Mouse (Mus musculus) midbrain, embryonic 12.5 days (tissue): ENCODE data around the gene Atp1a2. TPM values are rescaled to one million over a fixed set of nuclear protein-coding genes. Genes with fewer than 3 reads are reported as not detected.

ENCODE experiments used
- ATAC-seq: fragments of 200-750 bp; cut with Nextera tagmentation; 2 replicates; pipeline ENCODE4 v1.8.0; 2017; ENCODE audit warnings: low read depth, moderate TSS enrichment, moderate library complexity; ENCODE audit not compliant: low FRiP score
- H3K27ac ChIP-seq: fragments of 300-500 bp; sonication (generic); replicated peaks from 2 replicates; pipeline ENCODE4 v1.5.1; 2016; ENCODE audit warnings: mild to moderate bottlenecking
- H3K27me3 ChIP-seq: fragments of 300-500 bp; sonication (generic); 2 replicates; pipeline ENCODE4 v1.6.1; 2016; ENCODE audit warnings: mild to moderate bottlenecking
- H3K36me3 ChIP-seq: fragments of 300-500 bp; sonication (generic); 2 replicates; pipeline ENCODE4 v1.6.1; 2016
- H3K4me1 ChIP-seq: fragments of 300-500 bp; sonication (generic); 2 replicates; pipeline ENCODE4 v1.6.1; 2016
- H3K4me2 ChIP-seq: fragments of 300-500 bp; sonication (generic); replicated peaks from 2 replicates; pipeline ENCODE4 v1.6.1; 2016; ENCODE audit warnings: mild to moderate bottlenecking, moderate library complexity
- H3K4me3 ChIP-seq: fragments of 300-500 bp; sonication (generic); 2 replicates; pipeline ENCODE4 v1.5.1; 2016; ENCODE audit warnings: mild to moderate bottlenecking
- H3K9ac ChIP-seq: fragments of 300-500 bp; sonication (generic); replicated peaks from 2 replicates; pipeline ENCODE4 v1.6.1; 2016; ENCODE audit warnings: mild to moderate bottlenecking, moderate library complexity
- H3K9me3 ChIP-seq: fragments of 300-500 bp; sonication (generic); 2 replicates; pipeline ENCODE4 v1.6.1; 2016; ENCODE audit warnings: mild to moderate bottlenecking
- WGBS: fragments of 180-500 bp; shearing (Covaris S2); methylation state at CpG from one replicate; pipeline ENCODE4 v1.1.7; 2016; 5-methylcytosine and 5-hydroxymethylcytosine counted together
- polyA plus RNA-seq: library from polyadenylated mRNA; unstranded; fragments of >200 nt; fragmentation: Nextera tagmentation; extraction: Ambion mirVana; gene quantifications from 2 replicates; pipeline ENCODE4 v1.2.1, GENCODE M21; 2016

Gene Atp1a2
- polyA plus RNA-seq, 1 experiment from 2014 or later, result 13.2 TPM

GRCm38 (mm10) chr1:172332925-172333324 lies 35.1 kb upstream of the Atp1a2 start:
- Histone ChIP-seq H3K4me2 (no peak overlapping the region), H3K4me1 (peaks cover 12% of the 10 kb centered on the region), H3K36me3 (no peaks in the 10 kb centered on the region), H3K27ac (no peak overlapping the region), H3K27me3 (peaks cover 37% of the 10 kb centered on the region), H3K4me3 (no peak overlapping the region), H3K9me3 (no peaks in the 10 kb centered on the region), H3K9ac (no peak overlapping the region)
- 87% methylated on average over 2 of the region's 2 CpGs for WGBS
- no peak for ATAC-seq

GRCm38 (mm10) chr1:172331422-172331947 lies 33.6 kb upstream of the Atp1a2 start:
- no peaks in the 10 kb centered on the region for H3K9me3 ChIP-seq
- peaks cover 47% of the 10 kb centered on the region for H3K27me3 ChIP-seq
- no peaks in the 10 kb centered on the region for H3K36me3 ChIP-seq
- ATAC-seq, result no peak
- H3K4me3 ChIP-seq, result no peak overlapping the region
- peaks cover 12% of the 10 kb centered on the region for H3K4me1 ChIP-seq
- no peak overlapping the region for H3K4me2 ChIP-seq
- 77% methylated on average over 8 of the region's 8 CpGs for WGBS
- no peak overlapping the region for H3K9ac ChIP-seq
- no peak overlapping the region for H3K27ac ChIP-seq

- peak overlapping the region; percentile 46 for H3K27ac ChIP-seq
- H3K9ac ChIP-seq, result no peak overlapping the region
- no peak overlapping the region for H3K4me3 ChIP-seq
These were observed 31.8 kb upstream of the Atp1a2 start for GRCm38 (mm10) chr1:172329616-172330015.

GRCm38 (mm10) chr1:172329131-172329530 lies 31.3 kb upstream of the Atp1a2 start, which contains the start of gene Kcnj9:
Gene Kcnj9 (minus strand): TSS chr1:172329318.
- H3K27ac ChIP-seq, result peak within 1 kb of the TSS; percentile 46
- 19% methylated on average over 9 of the region's 9 CpGs for WGBS
- H3K9ac ChIP-seq, result peak within 1 kb of the TSS; percentile 44
- H3K9me3 ChIP-seq, result no peaks in the 10 kb centered on the region
- no peaks in the 10 kb centered on the region for H3K36me3 ChIP-seq
- H3K27me3 ChIP-seq, result peaks cover 59% of the 10 kb centered on the region
- peak within 1 kb of the TSS; percentile 27 for H3K4me3 ChIP-seq
- ATAC-seq, result peak; percentile 81
- peak within 1 kb of the TSS; percentile 47 for H3K4me2 ChIP-seq
- peaks cover 23% of the 10 kb centered on the region for H3K4me1 ChIP-seq

More at GRCm38 (mm10) chr1:172329616-172330015, 31.8 kb upstream of the Atp1a2 start:
- Histone ChIP-seq H3K9me3 (no peaks in the 10 kb centered on the region), H3K4me2 (peak overlapping the region; percentile 47), H3K4me1 (peaks cover 18% of the 10 kb centered on the region), H3K36me3 (no peaks in the 10 kb centered on the region), H3K27me3 (peaks cover 63% of the 10 kb centered on the region)
- no peak for ATAC-seq
- 68% methylated on average over 6 of the region's 6 CpGs for WGBS

GRCm38 (mm10) chr1:172328461-172328860 lies 30.6 kb upstream of the Atp1a2 start:
- Histone ChIP-seq H3K4me2 (peak overlapping the region; percentile 47), H3K9ac (no peak overlapping the region; the same call in 1 of the 2 replicates), H3K4me3 (no peak overlapping the region), H3K27ac (no peak overlapping the region), H3K9me3 (no peaks in the 10 kb centered on the region), H3K27me3 (peaks cover 58% of the 10 kb centered on the region), H3K4me1 (peaks cover 25% of the 10 kb centered on the region), H3K36me3 (no peaks in the 10 kb centered on the region)
- 88% methylated on average over 7 of the region's 7 CpGs for WGBS
- ATAC-seq, result no peak

GRCm38 (mm10) chr1:172328041-172328440 lies 30.2 kb upstream of the Atp1a2 start:
- Histone ChIP-seq H3K27ac (no peak overlapping the region), H3K36me3 (no peaks in the 10 kb centered on the region), H3K4me1 (peaks cover 30% of the 10 kb centered on the region), H3K9ac (no peak overlapping the region), H3K9me3 (no peaks in the 10 kb centered on the region), H3K4me3 (no peak overlapping the region), H3K4me2 (no peak overlapping the region), H3K27me3 (peaks cover 58% of the 10 kb centered on the region)
- WGBS, result 88% methylated on average over 3 of the region's 3 CpGs
- ATAC-seq, result no peak

- no peak overlapping the region for H3K9ac ChIP-seq
- H3K36me3 ChIP-seq, result no peaks in the 10 kb centered on the region
- H3K4me1 ChIP-seq, result peaks cover 36% of the 10 kb centered on the region
- ATAC-seq, result no peak
- H3K27ac ChIP-seq, result no peak overlapping the region
- H3K9me3 ChIP-seq, result no peaks in the 10 kb centered on the region
- peaks cover 63% of the 10 kb centered on the region for H3K27me3 ChIP-seq
- WGBS, result 91% methylated on average over 16 of the region's 16 CpGs
- no peak overlapping the region for H3K4me3 ChIP-seq
- no peak overlapping the region for H3K4me2 ChIP-seq
These were observed 29.5 kb upstream of the Atp1a2 start for GRCm38 (mm10) chr1:172327206-172328001.

GRCm38 (mm10) chr1:172326684-172327083 lies 28.8 kb upstream of the Atp1a2 start:
- H3K27ac ChIP-seq, result no peak overlapping the region
- H3K4me3 ChIP-seq, result peak overlapping the region; percentile 41
- H3K4me2 ChIP-seq, result peak overlapping the region; percentile 64
- peaks cover 39% of the 10 kb centered on the region for H3K4me1 ChIP-seq
- no peak for ATAC-seq
- 60% methylated on average over 11 of the region's 11 CpGs for WGBS
- H3K36me3 ChIP-seq, result no peaks in the 10 kb centered on the region
- peaks cover 69% of the 10 kb centered on the region for H3K27me3 ChIP-seq
- no peak overlapping the region for H3K9ac ChIP-seq
- no peaks in the 10 kb centered on the region for H3K9me3 ChIP-seq

- H3K9me3 ChIP-seq, result no peaks in the 10 kb centered on the region
- no peak overlapping the region for H3K27ac ChIP-seq
- peaks cover under 1% of the 10 kb centered on the region; the same call in 1 of the 2 replicates for H3K36me3 ChIP-seq
- H3K4me2 ChIP-seq, result peak overlapping the region; percentile 64
- peak; percentile 38 for ATAC-seq
- peak overlapping the region; percentile 41 for H3K4me3 ChIP-seq
- peaks cover 67% of the 10 kb centered on the region for H3K27me3 ChIP-seq
- WGBS, result 22% methylated on average over 94 of the region's 94 CpGs
- peaks cover 43% of the 10 kb centered on the region for H3K4me1 ChIP-seq
- peak overlapping the region; percentile 40 for H3K9ac ChIP-seq
These were observed 28.0 kb upstream of the Atp1a2 start for GRCm38 (mm10) chr1:172325680-172326535.

- H3K9me3 ChIP-seq, result no peaks in the 10 kb centered on the region
- no peak overlapping the region for H3K27ac ChIP-seq
- peaks cover 54% of the 10 kb centered on the region for H3K4me1 ChIP-seq
- H3K4me2 ChIP-seq, result no peak overlapping the region
- WGBS, result 10% methylated on average over 7 of the region's 7 CpGs
- peaks cover 7% of the 10 kb centered on the region; the same call in 1 of the 2 replicates for H3K36me3 ChIP-seq
- no peak overlapping the region for H3K9ac ChIP-seq
- peaks cover 61% of the 10 kb centered on the region for H3K27me3 ChIP-seq
- ATAC-seq, result peak; percentile 35
- H3K4me3 ChIP-seq, result no peak overlapping the region
These were observed 26.9 kb upstream of the Atp1a2 start for GRCm38 (mm10) chr1:172324725-172325124.

- H3K9ac ChIP-seq, result no peak overlapping the region
- WGBS, result 59% methylated on average over 6 of the region's 6 CpGs
- no peaks in the 10 kb centered on the region for H3K9me3 ChIP-seq
- H3K27me3 ChIP-seq, result peaks cover 55% of the 10 kb centered on the region
- H3K4me3 ChIP-seq, result no peak overlapping the region
- peaks cover 54% of the 10 kb centered on the region for H3K4me1 ChIP-seq
- peaks cover 11% of the 10 kb centered on the region for H3K36me3 ChIP-seq
- H3K4me2 ChIP-seq, result no peak overlapping the region
- ATAC-seq, result no peak
- peak overlapping the region; percentile 36; the same call in 1 of the 2 replicates for H3K27ac ChIP-seq
These were observed 26.0 kb upstream of the Atp1a2 start for GRCm38 (mm10) chr1:172323801-172324359.
